Mouse (Mus musculus): Measurements from ENCODE around the gene Hs2st1.

DNA sequence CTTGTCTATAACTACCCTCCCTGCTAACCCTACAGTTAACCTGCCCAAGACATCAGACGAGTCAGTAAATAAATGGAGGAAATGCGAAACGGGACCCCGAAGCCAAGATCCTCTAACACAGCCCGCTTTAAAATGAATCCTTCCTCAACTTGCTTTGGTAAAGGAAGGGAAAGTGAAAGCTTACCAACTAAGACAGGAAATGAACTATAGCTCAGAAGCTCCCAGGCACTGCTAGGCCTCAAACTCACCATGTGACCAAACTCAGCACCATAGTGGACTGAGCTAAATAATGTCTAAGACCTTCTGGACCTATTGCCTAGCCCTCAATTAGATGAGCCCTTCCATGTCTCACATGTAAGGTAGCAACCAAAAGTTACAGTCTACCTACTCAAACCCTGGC lies 168.7 kb downstream of the Hs2st1 start:
- no peak for TF ChIP-seq POLR2A (IDR thresholded peaks at IDR 0.05; ENCODE audit: control insufficient read depth in 1 of 2, insufficient read depth in 1 of 2, low read depth in 1 of 2, low read length in 2 of 2, poor library complexity in 1 of 2)
- TF ChIP-seq TAL1 (IDR thresholded peaks at IDR 0.05; ENCODE audit: low read length): no peak
- TF ChIP-seq ZKSCAN1 (IDR thresholded peaks at IDR 0.05; ENCODE audit: low read depth, low read length): no peak
- no peak for TF ChIP-seq EP300 (IDR thresholded peaks at IDR 0.05; ENCODE audit: low read depth in 1 of 2, low read length in 2 of 2)
- no peak for TF ChIP-seq USF2 (IDR thresholded peaks at IDR 0.05; ENCODE audit: borderline replicate concordance in 1 of 2, insufficient read depth in 1 of 2, low read depth in 1 of 2, low read length in 2 of 2)
- no peak for TF ChIP-seq CTCF (IDR thresholded peaks at IDR 0.05 in 2 of 3, conservative IDR thresholded peaks at IDR 0.05 in 1 of 3; ENCODE audit: control insufficient read depth in 1 of 3, insufficient read depth in 1 of 3, low read depth in 2 of 3, low read length in 3 of 3, poor library complexity in 1 of 3, severe bottlenecking in 1 of 3)
- TF ChIP-seq MAX (IDR thresholded peaks at IDR 0.05; ENCODE audit: low read length): no peak
- TF ChIP-seq JUND (IDR thresholded peaks at IDR 0.05; ENCODE audit: low read depth, low read length): no peak
- no peak; the same call in 1 of the 2 replicates for TF ChIP-seq GATA1 (IDR thresholded peaks at IDR 0.05; ENCODE audit: low read depth, low read length)
- TF ChIP-seq MAFK (IDR thresholded peaks at IDR 0.05; ENCODE audit: borderline replicate concordance, low read depth, low read length): no peak
- peak; percentile 53; the same call in 1 of the 2 replicates for TF ChIP-seq USF1 (IDR thresholded peaks at IDR 0.05; ENCODE audit: low read depth, low read length)

All from MEL (cell line).